Mouse (Mus musculus): ENCODE data around the gene Gpr65. TPM values are rescaled to one million over a fixed set of nuclear protein-coding genes. Genes with fewer than 3 reads are reported as not detected.

Gpr65 gene
- 0.79 TPM for polyA plus RNA-seq (2014; fragmentation: Illumina TruSeq; extraction: RNeasy Lipid Tissue Mini Kit (QIAGEN cat#74804); ENCODE audit: low read depth, low replicate concordance)

DNA sequence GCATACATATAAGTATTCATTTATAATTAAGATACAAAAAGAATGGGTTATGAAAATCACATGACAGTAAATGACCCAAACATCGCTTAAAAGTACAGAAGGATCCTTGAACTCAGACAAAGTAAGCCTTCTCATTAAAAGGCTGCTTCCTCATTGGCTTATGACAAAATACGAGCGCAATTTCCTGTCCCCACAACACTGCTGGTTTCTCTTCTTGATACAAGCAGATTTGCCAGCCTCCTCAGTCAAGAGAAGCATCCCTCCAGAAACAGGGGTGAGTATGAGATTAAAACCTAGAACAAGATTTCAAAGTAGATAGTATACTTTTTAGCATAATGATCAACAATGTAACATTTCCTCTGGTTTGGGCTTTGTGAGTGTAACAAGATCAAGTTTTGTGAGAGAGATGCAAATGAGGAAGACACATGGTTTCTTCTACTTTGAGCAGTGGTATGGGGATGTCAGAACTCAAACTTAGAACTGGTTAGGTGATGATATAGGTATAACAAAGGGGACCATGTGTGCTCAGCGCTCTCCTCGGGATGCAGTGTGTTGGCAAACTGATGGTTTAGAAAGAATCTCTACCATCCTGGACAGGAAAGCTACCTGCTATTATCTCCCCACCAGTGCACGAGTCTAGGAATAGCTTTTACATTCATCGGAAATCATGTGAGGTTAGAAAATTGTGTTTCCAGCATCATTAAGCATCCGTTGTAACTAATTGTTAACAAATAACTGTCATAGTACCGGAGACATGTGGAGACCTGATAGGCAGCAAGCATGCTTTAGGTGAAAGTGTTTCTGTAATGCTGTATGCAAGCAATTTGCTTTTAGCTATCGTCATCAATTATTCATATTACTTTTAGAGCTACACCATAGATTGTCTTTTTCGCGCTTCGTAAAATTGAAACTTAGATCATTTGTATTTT, at the start of gene Gpr65:
TSS of gene Gpr65 (plus strand) at position 195 of the 929 bp plus-strand sequence.

DNA sequence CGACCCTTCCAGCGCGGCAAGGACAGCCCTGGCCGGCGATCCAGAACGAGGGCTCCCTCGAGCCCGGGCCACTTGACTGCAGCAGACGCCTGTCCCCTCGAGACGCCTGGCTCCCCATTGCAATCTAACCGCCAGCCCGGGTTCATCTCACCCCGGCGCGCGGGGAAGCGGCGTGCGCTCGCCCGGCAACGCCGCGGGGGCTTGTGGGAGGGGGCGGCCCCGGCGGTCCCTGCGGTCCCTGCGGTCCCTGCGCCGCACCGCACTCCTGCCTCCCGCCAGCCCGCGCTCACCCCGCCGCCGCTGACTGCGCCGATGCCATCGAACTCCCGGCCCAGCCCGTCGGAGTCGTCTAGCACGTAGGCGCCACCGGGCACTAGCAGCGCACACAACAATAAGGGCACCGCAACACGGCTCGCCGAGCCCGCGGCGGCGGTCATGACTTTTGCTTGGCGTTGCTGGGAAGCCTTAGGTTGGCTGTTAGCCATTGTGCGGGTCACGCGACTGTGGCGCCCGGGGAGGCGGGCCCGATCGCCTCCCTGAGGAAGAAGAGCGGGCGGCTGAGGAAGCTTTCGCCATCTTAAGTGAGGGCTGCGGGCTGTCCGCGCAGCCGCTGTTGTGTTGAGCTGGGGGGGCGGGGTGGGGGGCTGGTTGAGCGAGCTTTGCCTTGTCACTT, 9.5 kb upstream of the Gpr65 start, which contains the start of gene Galc:
TSS of gene Galc (minus strand) at position 615 of the 673 bp plus-strand sequence.

Other genes with a start within 250 kb of the Gpr65 start
- 5.4 TPM for gene Galc, start 9.2 kb upstream of the Gpr65 start, polyA plus RNA-seq (2014; fragmentation: Illumina TruSeq; extraction: RNeasy Lipid Tissue Mini Kit (QIAGEN cat#74804); ENCODE audit: low read depth, low replicate concordance)